Mouse (Mus musculus) gastrocnemius, postnatal 4 days (tissue): ENCODE data around the gene Tufm. TPM values are rescaled to one million over a fixed set of nuclear protein-coding genes. Genes with fewer than 3 reads are reported as not detected.

Experiments
- DNase-seq, 2 experiments: peaks; one replicate each; pipeline ENCODE4 v3.0.0; 2021 to 2022; ENCODE audit warnings: low spot score in 2 of 2, mixed read lengths in 2 of 2
- long read RNA-seq, 2 experiments: library from polyadenylated mRNA; stranded (forward); transcript quantifications; one replicate each; pipeline ENCODE4 v2.0.0; 2021
- total RNA-seq, 2 experiments: library from RNA; stranded (reverse); gene quantifications; 2 replicates each; pipeline ENCODE4 v1.2.3; 2021

Tufm gene
- 100 to 1,000 TPM in 1 of 2 experiments, 10 to 100 TPM in 1; 97.3 to 127 TPM for total RNA-seq
- long read RNA-seq, experiment 1, transcript Tufm-201 (10 exons, 1,679 nt): major isoform, 66 of 77 reads
- long read RNA-seq, experiment 1, partial matches to known transcripts: 10 of 77 reads
- long read RNA-seq, experiment 1, other reads (novel, unspliced or antisense): 1 of 77 reads
- long read RNA-seq, experiment 2, transcript Tufm-201 (10 exons, 1,679 nt): major isoform, 69 of 82 reads
- long read RNA-seq, experiment 2, partial matches to known transcripts: 9 of 82 reads
- long read RNA-seq, experiment 2, other reads (novel, unspliced or antisense): 4 of 82 reads

DNA sequence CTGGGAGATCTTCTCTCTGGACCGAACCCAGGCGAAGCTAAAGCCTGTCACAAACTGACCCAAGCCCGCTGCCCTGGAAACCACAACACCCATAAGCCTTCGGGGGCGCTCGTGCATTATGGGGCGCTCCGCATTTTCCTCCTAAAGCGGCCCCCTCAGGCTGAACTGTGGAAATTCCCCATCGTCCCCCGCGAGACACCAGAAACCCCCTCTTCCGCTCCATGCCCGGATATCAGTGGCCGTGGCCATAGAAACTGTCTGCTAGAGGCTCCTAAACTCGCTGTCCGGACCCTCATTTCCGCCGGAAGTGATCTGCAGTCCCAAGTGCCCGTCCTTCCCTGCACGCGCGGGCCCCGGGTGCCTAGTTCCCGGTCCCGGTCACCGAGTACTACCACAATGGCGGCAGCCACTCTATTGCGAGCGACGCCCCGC, at the start of gene Tufm:
Gene Tufm (plus strand): TSS at position 310 of the 432 bp plus-strand sequence.
- DNase-seq: peak; percentile 86 to 94

DNA sequence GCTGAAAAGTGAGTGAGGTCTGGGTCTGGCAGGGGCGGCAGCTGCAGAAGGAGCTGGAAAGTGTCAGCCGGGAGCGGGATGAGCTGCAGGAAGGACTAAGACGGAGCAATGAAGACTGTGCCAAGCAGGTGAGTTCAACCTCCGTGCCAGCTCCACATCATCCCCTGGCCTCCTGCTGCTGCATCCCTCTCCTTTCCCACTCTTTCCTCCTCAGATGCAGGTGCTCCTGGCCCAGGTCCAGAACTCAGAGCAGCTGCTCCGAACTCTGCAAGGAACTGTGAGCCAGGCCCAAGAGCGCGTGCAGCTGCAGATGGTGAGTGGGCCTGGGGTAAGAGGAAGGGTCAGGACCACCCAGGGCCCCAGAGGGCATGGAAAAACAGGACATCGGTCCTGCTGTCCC, 47.0 kb upstream of the Tufm start:
- DNase-seq: no peak

DNA sequence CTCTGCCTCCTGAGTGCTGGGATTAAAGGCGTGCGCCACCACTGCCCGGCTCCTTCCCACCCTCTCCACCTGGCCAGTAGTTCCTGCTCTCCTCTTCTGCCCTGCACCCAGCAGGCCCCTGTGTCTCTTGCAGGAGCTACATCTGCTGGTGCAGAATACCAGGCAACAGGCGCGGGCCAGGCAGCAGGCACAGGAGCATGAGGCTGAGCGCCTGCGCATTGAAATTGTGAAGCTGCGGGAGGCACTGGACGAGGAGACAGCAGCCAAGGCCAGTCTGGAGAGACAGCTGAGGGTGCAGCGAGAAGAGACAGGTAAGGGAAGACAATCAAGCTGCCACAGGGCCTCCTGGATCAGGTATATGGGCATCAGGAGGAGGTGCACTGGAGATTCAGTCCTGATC, 43.2 kb upstream of the Tufm start:
- no peak for DNase-seq

DNA sequence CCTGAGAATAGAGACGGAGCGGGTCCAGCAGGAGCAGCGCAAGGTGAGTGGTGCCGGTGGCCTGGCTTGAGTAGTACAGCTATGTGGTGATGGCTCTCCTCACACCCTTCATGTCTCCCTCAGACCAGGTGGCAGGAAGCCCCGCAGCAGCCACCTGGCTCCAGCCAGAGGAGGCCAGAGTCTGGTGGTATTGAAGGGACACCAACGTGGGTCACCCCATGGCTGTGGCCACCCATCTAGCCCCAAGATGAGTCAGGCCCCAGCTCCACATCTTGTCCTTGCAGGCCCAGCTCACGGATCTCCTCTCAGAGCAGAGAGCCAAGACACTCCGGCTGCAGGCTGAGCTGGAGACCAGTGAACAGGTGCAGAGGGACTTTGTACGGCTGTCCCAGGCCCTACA, 42.6 kb upstream of the Tufm start:
- DNase-seq: no peak

GRCm38 (mm10) chr7:126445104-126445815, 41.9 kb upstream of the Tufm start:
- DNase-seq: no peak

DNA sequence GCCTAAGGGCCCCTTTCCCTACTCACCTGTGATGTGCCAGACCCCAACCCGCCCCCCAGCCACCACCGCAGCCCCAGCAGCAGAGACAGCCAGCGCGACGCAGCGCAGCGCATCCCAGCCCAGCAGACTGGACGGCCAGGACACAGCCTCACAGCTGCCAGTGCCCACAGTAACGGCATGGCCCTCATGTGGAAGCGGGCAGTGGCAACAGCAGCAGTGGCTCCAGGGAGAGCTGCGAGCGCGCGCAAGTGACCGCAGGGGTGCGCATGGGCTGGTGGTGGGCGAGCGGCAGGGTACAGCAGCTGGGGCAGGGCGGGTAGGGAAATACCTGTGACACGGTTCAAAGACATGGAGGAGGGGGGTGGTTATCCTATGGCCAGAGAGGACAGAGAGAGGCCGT, 40.9 kb upstream of the Tufm start:
- no peak for DNase-seq

DNA sequence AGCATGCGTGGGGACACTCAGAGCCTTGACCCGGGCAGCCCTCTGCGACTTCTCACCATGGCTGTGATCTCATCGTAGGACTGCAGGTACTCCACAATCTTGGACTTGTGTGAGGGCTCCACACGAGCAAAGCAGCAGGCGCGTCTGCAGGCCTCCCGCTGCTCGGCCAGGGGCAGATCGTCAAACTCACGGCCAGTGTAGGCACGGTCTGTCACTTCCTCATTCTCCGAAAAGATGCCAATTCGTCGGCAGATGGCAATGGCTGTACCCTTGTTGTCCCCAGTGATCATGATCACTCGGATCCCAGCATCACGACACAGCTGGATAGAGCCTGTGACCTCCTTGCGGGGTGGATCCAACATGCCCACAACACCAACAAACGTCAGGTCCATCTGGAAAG, 38.7 kb upstream of the Tufm start:
- no peak for DNase-seq

DNA sequence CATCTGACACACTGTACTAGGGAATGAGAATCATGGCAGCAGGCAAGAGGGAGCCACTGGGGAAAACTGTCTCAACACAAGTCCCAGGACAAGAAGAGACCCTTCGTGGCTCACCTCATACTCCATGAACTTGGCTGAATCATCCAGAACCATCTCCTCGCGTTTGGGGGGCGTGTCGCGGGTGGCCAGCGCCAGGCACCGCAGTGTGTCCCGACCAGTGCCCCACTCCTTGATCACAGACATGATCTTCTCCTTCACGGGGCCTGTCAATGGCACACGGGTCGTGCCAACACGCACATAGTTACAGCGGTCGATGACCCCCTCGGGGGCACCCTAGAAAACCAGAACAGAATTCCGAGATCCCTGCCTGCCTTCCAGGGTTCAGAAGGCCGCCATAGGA, 37.2 kb upstream of the Tufm start:
- no peak for DNase-seq

DNA sequence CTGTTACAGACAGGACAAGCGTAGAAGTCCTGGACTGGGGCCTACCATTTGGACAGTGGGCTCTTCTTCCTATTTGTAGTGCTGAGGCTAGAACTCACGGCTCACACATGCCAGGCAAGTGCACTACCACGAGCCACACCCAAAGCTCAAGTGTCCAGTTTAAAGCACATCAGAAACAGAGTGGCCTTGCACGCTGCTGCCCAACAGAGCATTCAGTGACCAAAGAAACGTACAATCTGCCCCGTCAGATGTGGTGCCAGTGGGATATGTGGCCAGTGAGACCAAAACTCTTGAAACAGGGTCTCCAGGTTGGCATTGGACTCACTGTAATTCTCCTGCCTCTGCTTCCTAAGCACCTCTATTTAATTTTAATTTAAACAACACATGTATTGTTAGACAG, 36.5 kb upstream of the Tufm start:
- DNase-seq: no peak

DNA sequence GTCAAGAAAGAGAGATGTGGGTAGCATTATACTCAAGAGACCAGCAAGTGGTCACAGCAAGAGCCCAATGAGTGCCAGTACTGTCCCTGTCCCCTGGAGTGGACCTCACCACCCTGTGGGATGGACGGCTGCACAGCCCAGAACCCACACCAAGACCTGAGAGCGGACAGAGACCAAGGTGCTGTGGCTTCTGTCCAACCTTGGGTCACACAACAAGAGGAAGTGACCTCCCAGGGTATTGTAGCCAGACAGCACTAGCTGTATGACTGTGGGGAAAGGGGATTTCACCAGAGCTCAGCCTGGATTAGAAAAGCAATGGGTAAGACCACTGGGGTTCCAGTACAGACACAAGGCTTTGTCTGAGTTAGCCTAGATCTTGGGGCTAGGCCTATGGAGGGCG, 34.9 kb upstream of the Tufm start:
- no peak for DNase-seq

DNA sequence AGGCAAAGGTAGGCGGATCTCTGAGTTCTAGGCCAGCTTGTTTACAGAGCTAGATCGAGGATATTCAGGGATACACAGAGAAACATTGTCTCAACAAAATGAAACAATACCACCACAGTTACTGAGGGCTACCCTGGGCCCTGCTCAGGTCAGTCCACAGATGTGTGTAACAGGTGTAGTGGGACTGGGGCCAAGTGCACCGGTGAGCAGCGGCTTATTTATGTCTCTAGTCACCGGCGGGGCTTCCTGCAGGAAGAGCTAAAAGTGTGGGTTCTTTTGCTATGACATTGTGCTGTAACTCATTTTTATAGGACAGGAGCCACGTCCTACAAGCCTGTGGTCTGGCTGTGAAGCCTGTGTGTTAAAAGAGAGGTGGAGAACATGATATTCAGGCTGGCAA, 33.3 kb upstream of the Tufm start:
- no peak for DNase-seq

- DNase-seq: no peak
Observed at GRCm38 (mm10) chr7:126455242-126455641, 31.9 kb upstream of the Tufm start.

DNA sequence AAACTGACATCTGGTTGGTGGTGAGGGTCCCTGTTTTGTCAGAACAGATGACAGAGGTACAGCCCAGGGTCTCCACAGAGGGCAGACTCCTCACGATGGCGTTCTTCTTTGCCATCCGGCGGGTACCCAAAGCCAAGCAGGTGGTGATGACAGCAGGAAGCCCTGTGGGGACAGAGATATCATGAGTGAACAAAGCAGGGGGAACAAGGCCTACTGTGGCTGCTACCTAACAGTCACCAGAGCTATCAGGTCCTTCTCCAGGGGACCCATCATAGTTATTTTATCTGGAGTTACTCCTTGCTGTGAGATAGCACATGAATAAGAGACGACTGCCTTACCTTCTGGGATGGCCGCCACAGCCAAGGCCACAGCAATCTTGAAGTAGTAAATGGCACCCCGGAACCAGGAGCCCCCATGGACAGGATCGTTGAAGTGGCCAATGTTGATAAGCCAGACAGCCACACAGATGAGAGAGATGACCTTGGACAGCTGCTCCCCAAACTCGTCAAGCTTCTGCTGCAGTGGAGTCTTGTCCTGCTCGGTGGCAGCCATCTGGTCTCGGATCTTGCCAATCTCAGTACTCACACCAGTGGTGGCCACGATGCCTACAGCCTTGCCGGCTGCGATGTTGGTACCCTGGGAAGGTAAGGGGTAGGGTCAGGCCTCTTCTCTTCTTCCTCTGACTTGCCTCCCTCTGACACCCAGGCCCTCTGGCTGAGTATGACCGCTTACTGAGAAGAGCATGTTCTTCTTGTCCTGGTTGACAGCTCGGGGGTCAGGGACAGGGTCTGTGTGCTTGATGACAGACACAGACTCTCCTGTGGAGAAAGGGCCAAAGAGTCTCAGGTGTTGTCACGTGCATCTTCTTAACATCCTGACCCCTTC, 30.5 kb upstream of the Tufm start:
- DNase-seq: no peak

DNA sequence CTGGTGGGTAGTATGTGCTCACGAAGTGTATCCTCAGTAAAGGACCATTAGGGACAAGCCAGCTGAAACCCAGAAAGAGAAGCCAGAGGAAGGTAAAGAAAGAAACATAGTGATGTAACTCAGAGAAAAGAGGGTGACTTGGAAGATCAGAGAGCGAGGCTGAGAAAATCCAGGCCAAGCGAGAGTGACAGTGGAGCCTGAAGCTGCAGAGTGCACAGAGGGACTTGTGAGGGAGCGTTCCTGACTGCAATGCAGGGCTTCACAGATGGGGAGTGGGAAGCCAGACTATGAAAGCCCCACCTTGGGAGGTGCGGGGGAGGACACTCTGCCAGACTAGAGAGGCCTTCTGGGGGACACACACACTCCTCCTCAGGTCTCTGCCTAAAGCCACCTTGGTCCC, 28.9 kb upstream of the Tufm start:
- DNase-seq: no peak

DNA sequence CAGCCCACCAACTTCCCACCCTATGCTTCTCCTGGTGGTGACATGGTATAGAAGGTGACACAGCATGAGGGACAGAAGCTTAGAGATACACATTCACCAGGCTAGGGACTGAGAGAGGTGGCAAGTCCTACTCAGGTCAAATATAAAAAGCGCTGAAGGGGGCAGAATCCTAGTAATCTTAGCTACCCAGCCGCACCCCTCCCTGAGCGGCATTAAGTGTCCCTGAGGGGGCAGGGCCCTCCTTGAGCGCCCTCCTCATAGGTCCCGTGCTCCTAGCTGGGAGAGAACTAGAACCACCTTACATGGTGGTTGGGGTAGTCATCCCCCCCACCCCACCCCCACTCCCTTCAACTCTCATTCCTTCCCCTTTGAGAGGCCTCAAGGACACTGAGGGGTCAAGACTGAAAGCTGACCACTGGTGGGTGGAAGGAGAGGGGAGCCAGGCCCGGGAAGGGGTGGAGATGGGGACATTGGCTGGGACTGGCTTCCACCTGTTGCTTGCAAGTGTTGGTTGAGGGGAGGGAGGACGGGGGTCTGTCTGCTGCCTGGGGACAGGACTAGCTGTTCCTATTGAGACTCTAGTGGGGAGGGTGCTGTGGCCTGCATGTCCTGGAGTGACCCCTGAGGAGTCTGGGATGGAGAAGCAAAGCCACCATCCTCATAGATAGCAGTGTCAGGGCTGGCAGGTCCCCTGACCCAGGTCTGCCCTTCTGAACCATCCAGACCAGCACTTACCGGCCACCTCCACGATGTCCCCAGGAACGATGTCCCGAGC, 28.1 kb upstream of the Tufm start:
- no peak for DNase-seq

GRCm38 (mm10) chr7:126460623-126461399, 26.4 kb upstream of the Tufm start:
- DNase-seq: no peak

GRCm38 (mm10) chr7:126461626-126462025, 25.5 kb upstream of the Tufm start:
- peak in 1 of 2 experiments; percentile 16 for DNase-seq

- DNase-seq: peak in 1 of 2 experiments; percentile 22
Observed at GRCm38 (mm10) chr7:126463004-126463403, 24.2 kb upstream of the Tufm start, which contains the start of gene Atp2a1. TSS of gene Atp2a1 (minus strand) at chr7:126463108.

- no peak for DNase-seq
Observed at GRCm38 (mm10) chr7:126463547-126463946, 23.6 kb upstream of the Tufm start.

DNA sequence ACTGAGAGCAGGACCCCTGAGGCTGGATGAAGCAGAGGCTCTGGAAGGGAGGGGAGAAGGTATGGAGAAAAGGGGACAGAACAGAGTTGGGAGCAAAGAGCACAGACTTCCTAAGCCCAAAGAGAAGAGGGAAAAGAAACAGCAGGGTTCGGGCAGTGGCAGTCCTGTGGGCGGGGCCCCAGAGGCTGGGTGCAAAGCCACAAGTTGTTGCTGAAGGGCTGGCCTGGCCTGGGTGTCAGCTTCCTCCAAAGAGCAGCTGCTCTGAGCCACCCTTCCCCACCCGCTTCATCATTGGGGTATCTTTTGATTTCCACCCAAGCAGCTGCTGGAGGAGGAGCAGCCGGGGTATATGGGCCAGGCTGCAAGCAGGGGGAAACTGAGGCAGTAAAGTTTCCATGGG, 23.0 kb upstream of the Tufm start:
- peak; percentile 39 to 61 for DNase-seq
